Mouse (Mus musculus) C3H10T1/2 (cell line): ENCODE data around the gene Ubxn10. TPM values are rescaled to one million over a fixed set of nuclear protein-coding genes. Genes with fewer than 3 reads are reported as not detected.

Experiments
- polyA plus RNA-seq, 2 experiments: library from polyadenylated mRNA; unstranded; fragments of >200 nt; fragmentation: generic; extraction: Trizol; gene quantifications; one replicate each; pipeline ENCODE4 v1.2.1; 2012; ENCODE audit warnings: missing spikeins in 2 of 2

Ubxn10 gene
- polyA plus RNA-seq, result not detected

DNA sequence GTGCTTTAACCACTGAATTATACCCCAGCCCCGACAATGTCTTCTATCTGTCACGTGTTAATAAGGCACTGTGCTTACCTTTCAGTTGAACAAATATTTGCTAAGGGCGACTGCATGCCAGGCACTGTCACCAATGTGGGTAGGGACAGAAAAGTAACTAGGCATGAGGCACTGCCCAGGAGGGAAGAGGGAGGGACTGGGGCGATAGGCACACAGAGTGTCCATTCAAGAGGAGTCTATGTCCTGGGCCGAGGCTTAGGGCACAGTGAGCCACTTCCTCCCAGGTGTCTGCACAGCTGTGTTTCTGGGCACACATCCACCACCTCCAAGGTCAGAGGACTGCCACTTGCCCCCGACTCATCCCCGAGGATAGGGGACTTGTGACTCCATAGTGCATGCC, at the start of gene Ubxn10:
TSS of gene Ubxn10 (minus strand) at position 137 of the 400 bp plus-strand sequence.

DNA sequence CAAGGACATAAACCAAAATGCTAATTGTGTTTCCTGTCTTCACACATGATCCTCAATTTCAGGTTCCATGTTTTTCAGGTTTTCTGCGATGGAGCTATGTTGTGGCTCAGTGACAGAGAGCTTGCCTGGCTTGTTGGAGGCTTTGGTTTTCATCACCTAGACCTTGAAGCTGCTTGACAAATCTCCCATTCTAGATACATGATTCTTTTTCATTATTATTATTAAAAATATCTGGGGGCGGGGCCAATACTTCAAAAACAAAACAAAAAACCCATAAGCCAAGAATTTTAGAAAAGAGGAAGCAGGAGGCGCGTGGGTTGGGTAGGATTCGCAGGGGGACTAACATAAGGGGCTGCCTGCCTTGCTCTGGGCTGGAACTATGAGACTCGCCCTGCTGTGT, 38.5 kb upstream of the Ubxn10 start, which contains the start of gene Pla2g2d:
TSS of gene Pla2g2d (plus strand) at position 301 of the 400 bp plus-strand sequence.

DNA sequence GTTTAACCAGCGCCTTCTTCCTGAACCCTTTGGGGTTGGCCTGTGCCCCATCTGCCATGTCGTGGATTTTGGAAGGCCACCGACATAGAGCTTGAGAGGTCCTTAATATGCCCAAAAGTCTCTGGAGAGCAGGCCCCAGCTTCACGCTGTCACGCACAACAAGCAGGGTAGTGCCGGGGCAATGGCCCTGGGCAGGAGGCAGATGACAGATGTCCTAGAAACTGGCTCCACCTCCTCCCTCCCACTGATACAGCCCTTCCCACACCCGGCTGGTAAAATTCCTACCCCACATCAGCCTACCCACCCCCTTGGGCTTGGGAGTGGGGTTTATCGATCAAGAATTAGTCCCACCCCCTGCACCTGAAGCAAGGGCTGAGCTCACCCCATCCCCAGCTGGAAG, 20.4 kb upstream of the Ubxn10 start, which contains the start of gene Pla2g2f:
TSS of gene Pla2g2f (minus strand) at position 211 of the 400 bp plus-strand sequence.

DNA sequence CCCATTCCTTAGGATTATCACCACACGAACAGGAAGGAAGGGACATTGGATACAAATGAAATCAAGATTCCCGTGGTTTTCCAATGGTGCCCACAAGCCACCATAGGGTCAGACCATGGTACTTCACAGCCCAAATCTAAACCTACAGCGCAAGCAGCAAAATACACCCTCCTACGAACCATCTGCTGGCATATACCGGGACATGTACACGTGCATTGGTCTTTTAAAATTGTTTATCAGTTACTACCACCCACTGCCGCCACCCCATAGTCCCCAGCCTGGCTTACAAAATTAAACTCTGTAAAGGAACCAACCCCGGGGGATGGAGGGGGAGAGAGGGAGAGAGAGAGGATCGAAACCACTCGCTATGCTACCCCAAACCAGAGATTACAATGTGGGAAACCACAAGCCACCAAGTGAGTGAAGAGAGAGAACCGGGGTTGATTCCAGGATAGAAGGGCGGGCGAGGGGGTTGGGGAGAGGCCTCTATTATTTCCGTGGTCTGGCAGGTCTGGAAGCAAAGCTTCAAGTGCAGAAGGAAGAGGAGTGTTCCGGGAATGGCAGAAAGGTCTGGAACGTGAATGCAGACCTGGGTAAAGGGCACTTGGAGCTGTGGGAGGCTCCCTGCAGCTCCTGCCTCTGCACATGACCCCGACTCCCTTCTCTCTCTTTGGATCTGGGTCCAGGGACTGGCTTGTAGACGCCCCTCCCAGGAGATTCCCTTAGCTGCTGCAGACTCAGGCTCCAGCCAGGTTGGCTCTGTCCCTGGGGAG, 12.4 kb downstream of the Ubxn10 start, which contains the start of gene Pla2g2c:
TSS of gene Pla2g2c (plus strand) at position 439 of the 773 bp plus-strand sequence.

Other genes starting within 250 kb of the Ubxn10 start
- not detected for gene Vwa5b1, start 101.3 kb downstream of the Ubxn10 start, polyA plus RNA-seq
- not detected for gene Pla2g2c, start 12.4 kb downstream of the Ubxn10 start, polyA plus RNA-seq
- gene Pla2g2f, start 20.5 kb upstream of the Ubxn10 start, polyA plus RNA-seq, result not detected
- not detected for gene Pla2g2d, start 38.6 kb upstream of the Ubxn10 start, polyA plus RNA-seq
- gene Pla2g5, start 126.3 kb upstream of the Ubxn10 start, polyA plus RNA-seq, result under 1 TPM in 1 of 2 experiments, not detected in 1; 0.26 TPM
- gene Gm13030, start 136.8 kb upstream of the Ubxn10 start, polyA plus RNA-seq, result not detected
- under 1 TPM in 1 of 2 experiments, not detected in 1; 0.20 TPM for gene Pla2g2e, start 140.8 kb upstream of the Ubxn10 start, polyA plus RNA-seq
- gene Otud3, start 176.8 kb upstream of the Ubxn10 start, polyA plus RNA-seq, result 1 to 10 TPM; 2.9 to 3.7 TPM
- not detected for gene Rnf186, start 229.9 kb upstream of the Ubxn10 start, polyA plus RNA-seq
- gene Tmco4, start 235.7 kb upstream of the Ubxn10 start, polyA plus RNA-seq, result 1 to 10 TPM; 2.8 to 5.1 TPM